Mouse (Mus musculus) C2C12 (cell line): ENCODE measurements around the gene Ccdc173. TPM values are rescaled to one million over a fixed set of nuclear protein-coding genes. Genes with fewer than 3 reads are reported as not detected.

Source experiments
- H3K27me3 ChIP-seq: one replicate; pipeline ENCODE4 v1.6.1; 2011; ENCODE audit not compliant: control insufficient read depth, insufficient read depth, insufficient read length
- H3K36me3 ChIP-seq: one replicate; pipeline ENCODE4 v1.6.1; 2011; ENCODE audit not compliant: control insufficient read depth, insufficient read depth
- H3K4me3 ChIP-seq: one replicate; pipeline ENCODE4 v1.5.1; 2011; ENCODE audit warnings: mild to moderate bottlenecking, control low read depth; ENCODE audit not compliant: poor library complexity, insufficient read depth, severe bottlenecking
- H3K79me2 ChIP-seq: one replicate; pipeline ENCODE4 v1.6.1; 2011; ENCODE audit not compliant: control insufficient read depth, insufficient read depth
- H3K79me3 ChIP-seq: one replicate; pipeline ENCODE4 v1.6.1; 2011; ENCODE audit warnings: low read depth, control low read depth
- H3ac ChIP-seq: one replicate; pipeline ENCODE3; 2011; ENCODE audit warnings: low read depth; ENCODE audit not compliant: control insufficient read depth, insufficient read length
- CEBPB ChIP-seq: IDR thresholded peaks from one replicate; pipeline ENCODE4 v1.6.1; 2011; ENCODE audit warnings: low read depth, mild to moderate bottlenecking, control low read depth, moderate library complexity
- CTCF ChIP-seq: IDR thresholded peaks from one replicate; pipeline ENCODE4 v1.5.1; 2011; ENCODE audit not compliant: control insufficient read depth, insufficient read depth, insufficient read length
- FOSL1 ChIP-seq: IDR thresholded peaks from one replicate; pipeline ENCODE4 v1.8.0; 2011; ENCODE audit warnings: mild to moderate bottlenecking, low read length; ENCODE audit not compliant: poor library complexity, insufficient read depth, severe bottlenecking
- MAX ChIP-seq: IDR thresholded peaks from one replicate; pipeline ENCODE4 v1.6.1; 2011; ENCODE audit warnings: mild to moderate bottlenecking, control low read depth
- MYOD1 ChIP-seq: IDR thresholded peaks from one replicate; pipeline ENCODE4 v1.6.1; 2011; ENCODE audit warnings: low read depth; ENCODE audit not compliant: control insufficient read depth, insufficient read length
- MYOG ChIP-seq: IDR thresholded peaks from one replicate; pipeline ENCODE4 v1.6.1; 2011; ENCODE audit not compliant: control insufficient read depth, insufficient read length; ENCODE audit errors: extremely low read depth
- USF1 ChIP-seq: IDR thresholded peaks from one replicate; pipeline ENCODE4 v1.6.1; 2011; ENCODE audit warnings: low read depth, mild to moderate bottlenecking, control low read depth, moderate library complexity
- long read RNA-seq, 2 experiments: library from polyadenylated mRNA; unstranded; transcript quantifications; one replicate each; pipeline ENCODE4 v2.0.0; 2019 to 2020
- polyA plus RNA-seq: library from polyadenylated mRNA; unstranded; fragments of >200 nt; fragmentation: generic; extraction: Trizol; gene quantifications from one replicate; pipeline ENCODE4 v1.2.1, GENCODE M21; 2012; ENCODE audit warnings: missing spikeins

The Ccdc173 gene
- polyA plus RNA-seq, result 0.26 TPM
- long read RNA-seq, experiment 1, partial matches to known transcripts, result 3 of 5 reads
- long read RNA-seq, experiment 1, other reads (novel, unspliced or antisense), result 2 of 5 reads
- long read RNA-seq, experiment 2, result 0 reads

GRCm38 (mm10) chr2:69789429-69790069, at the start of gene Ccdc173, which contains the start of gene Phospho2:
Gene Ccdc173, minus strand, starts transcription at chr2:69789575.
Gene Phospho2, plus strand, starts transcription at chr2:69789623.
- Histone ChIP-seq H3K4me3 (peak within 1 kb of the TSS; percentile 67), H3K79me2 (peaks cover 5% of the 10 kb centered on the region), H3K36me3 (peaks cover 17% of the 10 kb centered on the region), H3ac (peak within 1 kb of the TSS; percentile 69), H3K27me3 (no peaks in the 10 kb centered on the region), H3K79me3 (no peaks in the 10 kb centered on the region)
- TF ChIP-seq MYOG (no peak), CEBPB (no peak), FOSL1 (no peak), USF1 (no peak), MAX (no peak), CTCF (no peak), MYOD1 (no peak)

GRCm38 (mm10) chr2:69838707-69839106, 49.3 kb upstream of the Ccdc173 start:
- Histone ChIP-seq H3K36me3 (no peaks in the 10 kb centered on the region), H3K4me3 (no peak overlapping the region)

GRCm38 (mm10) chr2:69837996-69838395, 48.6 kb upstream of the Ccdc173 start:
- Histone ChIP-seq H3ac (no peak overlapping the region), H3K79me3 (no peaks in the 10 kb centered on the region), H3K79me2 (no peaks in the 10 kb centered on the region), H3K36me3 (no peaks in the 10 kb centered on the region), H3K4me3 (no peak overlapping the region), H3K27me3 (peaks cover 4% of the 10 kb centered on the region)
- TF ChIP-seq MAX, result no peak
- no peak for TF ChIP-seq CEBPB
- TF ChIP-seq MYOD1, result no peak
- no peak for TF ChIP-seq USF1
- no peak for TF ChIP-seq MYOG
- no peak for TF ChIP-seq CTCF
- TF ChIP-seq FOSL1, result no peak

More at GRCm38 (mm10) chr2:69838707-69839106, 49.3 kb upstream of the Ccdc173 start:
- no peak overlapping the region for H3ac ChIP-seq
- TF ChIP-seq CTCF (no peak), MYOD1 (no peak), FOSL1 (no peak), CEBPB (no peak), MYOG (no peak), MAX (no peak)
- H3K27me3 ChIP-seq, result peaks cover 4% of the 10 kb centered on the region
- H3K79me3 ChIP-seq, result no peaks in the 10 kb centered on the region
- no peaks in the 10 kb centered on the region for H3K79me2 ChIP-seq

- TF ChIP-seq FOSL1, result no peak
- TF ChIP-seq CEBPB, result no peak
- TF ChIP-seq MYOG, result no peak
- no peak for TF ChIP-seq MYOD1
- no peak for TF ChIP-seq CTCF
- TF ChIP-seq MAX, result no peak
- no peak for TF ChIP-seq USF1
- H3ac ChIP-seq, result no peak overlapping the region
- H3K36me3 ChIP-seq, result no peaks in the 10 kb centered on the region
- H3K79me2 ChIP-seq, result no peaks in the 10 kb centered on the region
- peaks cover 1% of the 10 kb centered on the region for H3K27me3 ChIP-seq
- no peak overlapping the region for H3K4me3 ChIP-seq
- H3K79me3 ChIP-seq, result no peaks in the 10 kb centered on the region
Observed at GRCm38 (mm10) chr2:69837244-69837967, 48.0 kb upstream of the Ccdc173 start.

GRCm38 (mm10) chr2:69830116-69830515, 40.7 kb upstream of the Ccdc173 start:
- H3K27me3 ChIP-seq, result no peaks in the 10 kb centered on the region
- no peaks in the 10 kb centered on the region for H3K36me3 ChIP-seq
- TF ChIP-seq MYOG (no peak), FOSL1 (no peak), CEBPB (no peak), MYOD1 (no peak), CTCF (no peak), MAX (no peak), USF1 (no peak)
- no peak overlapping the region for H3K4me3 ChIP-seq
- H3K79me2 ChIP-seq, result no peaks in the 10 kb centered on the region
- no peaks in the 10 kb centered on the region for H3K79me3 ChIP-seq
- H3ac ChIP-seq, result no peak overlapping the region
